Mouse (Mus musculus): ENCODE results near the gene Ago1. TPM values are rescaled to one million over a fixed set of nuclear protein-coding genes. Genes with fewer than 3 reads are reported as not detected.

The Ago1 gene
- total and polyA plus RNA-seq, 3 experiments: 6.9 to 29.0 (median 10.9) TPM

DNA sequence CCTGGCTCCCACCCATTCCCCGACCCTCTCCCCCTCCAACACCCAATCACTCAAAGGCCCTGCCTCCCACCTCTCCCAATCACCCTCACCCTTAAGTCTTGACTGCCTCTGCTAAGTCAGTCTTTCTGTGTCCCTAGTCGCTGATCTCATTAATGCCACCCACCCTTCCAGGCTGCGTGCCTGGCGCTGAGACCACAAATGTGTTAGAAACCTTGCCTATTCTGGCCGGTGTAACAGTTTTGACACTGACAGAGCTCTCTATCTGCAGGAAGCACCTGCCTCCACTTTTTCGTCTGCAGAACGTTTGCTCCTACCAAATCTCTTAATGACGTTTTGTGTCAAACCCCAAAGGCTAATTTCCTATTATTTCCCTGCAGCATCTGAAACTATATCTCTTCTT lies 542 bp upstream of the Ago1 start:
- H3K4me1 ChIP-seq (ENCODE audit: control insufficient read depth in 1 of 2, insufficient read depth in 2 of 2): peaks cover 16 to 44% of the 10 kb centered on the region in 2 experiments; a peak in 3 of 4 replicates
- no peaks in the 10 kb centered on the region for H3K27me3 ChIP-seq (replicated peaks)
- dilution Hi-C loops (cut with MboI; ENCODE audit: extremely low pct_ligation_motif_present, extremely low pct_unique_long_range_greater_than_20kb, low sequenced_read_pairs): no loop called here
- H3K79me2 ChIP-seq (replicated peaks; ENCODE audit: control insufficient read depth, extremely low read depth, insufficient read depth, poor library complexity, severe bottlenecking): peaks cover 18% of the 10 kb centered on the region
- H3K4me3 ChIP-seq (replicated peaks in 1 of 3; ENCODE audit: low read depth in 2 of 3, low read length in 2 of 3, poor library complexity in 1 of 3): peak overlapping the region; percentile 27 to 96 (median 41)
- DNase-seq (ENCODE audit: extremely low read depth): no peak
- H3K36me3 ChIP-seq (replicated peaks in 1 of 2; ENCODE audit: control insufficient read depth in 1 of 2, insufficient read depth in 1 of 2, low read length in 1 of 2): peaks cover 0 to 3% of the 10 kb centered on the region in 2 experiments
- no peak overlapping the region for H3K27ac ChIP-seq (ENCODE audit: insufficient read depth, low read depth)
- H3K9ac ChIP-seq (ENCODE audit: insufficient read depth, low read depth): no peak overlapping the region
- in situ Hi-C loops (cut with MboI; ENCODE audit: low pct_ligation_motif_present, low pct_unique_long_range_greater_than_20kb, low sequenced_read_pairs): loop anchor here (10.0 kb wide), 1 partner anchor 134 kb away; no protein-coding TSS in a partner anchor
- H3K9me3 ChIP-seq (replicated peaks; ENCODE audit: low read length): no peaks in the 10 kb centered on the region
- peak overlapping the region; percentile 57 for H3K4me2 ChIP-seq (ENCODE audit: insufficient read depth, low read depth, poor library complexity, severe bottlenecking)
- TF ChIP-seq NELFE (IDR thresholded peaks at IDR 0.05; ENCODE audit: low read depth, low read length) (no peak), JUND (conservative IDR thresholded peaks at IDR 0.05; ENCODE audit: low read depth, low read length) (no peak), IRF4 (IDR thresholded peaks at IDR 0.05; ENCODE audit: low read depth, low read length) (no peak), MEF2A (IDR thresholded peaks at IDR 0.05; ENCODE audit: borderline replicate concordance, low read depth, low read length) (no peak), ZNF384 (IDR thresholded peaks at IDR 0.05; ENCODE audit: low read depth, low read length) (no peak), ZKSCAN1 (IDR thresholded peaks at IDR 0.05; ENCODE audit: borderline replicate concordance, low read depth, low read length) (no peak), MAX (IDR thresholded peaks at IDR 0.05; ENCODE audit: low read length) (no peak), ELF1 (IDR thresholded peaks at IDR 0.05; ENCODE audit: low read depth, low read length) (no peak)

DNA sequence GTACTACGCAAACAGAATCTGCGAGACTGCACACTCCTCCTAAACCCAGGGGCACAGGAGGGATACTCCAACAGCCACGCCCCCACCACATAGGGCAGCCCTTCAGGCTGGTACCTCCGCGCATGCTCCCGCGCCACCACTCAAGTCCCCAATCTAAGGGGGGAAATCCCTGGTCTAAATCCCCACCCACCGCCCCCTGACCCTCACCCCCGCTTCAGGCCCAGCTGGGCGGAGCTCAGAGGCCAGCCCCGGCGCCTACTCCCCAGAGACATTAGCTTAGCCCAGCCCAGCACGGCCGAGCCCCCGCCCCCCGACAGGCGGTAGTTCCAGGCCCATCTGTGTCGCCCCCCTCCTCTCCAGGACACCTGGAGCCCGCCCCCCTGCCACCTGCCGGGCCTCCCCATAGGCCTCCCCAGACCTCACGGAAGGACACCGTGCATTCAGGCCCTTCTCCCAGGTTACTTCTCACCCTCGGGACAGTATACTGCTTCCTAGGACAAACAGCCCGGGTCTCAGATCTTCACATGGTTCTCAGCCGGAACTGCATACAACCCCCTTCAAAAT lies 580 bp downstream of the Ago1 start:
- Histone ChIP-seq H3K9ac (ENCODE audit: insufficient read depth, low read depth) (peak overlapping the region; percentile 93), H3K4me3 (replicated peaks in 1 of 3; ENCODE audit: low read depth in 2 of 3, low read length in 2 of 3, poor library complexity in 1 of 3) (peak overlapping the region; percentile 89 to 96 (median 89)), H3K27me3 (replicated peaks) (no peaks in the 10 kb centered on the region), H3K9me3 (replicated peaks; ENCODE audit: low read length) (no peaks in the 10 kb centered on the region), H3K79me2 (replicated peaks; ENCODE audit: control insufficient read depth, extremely low read depth, insufficient read depth, poor library complexity, severe bottlenecking) (peaks cover 18% of the 10 kb centered on the region), H3K36me3 (replicated peaks in 1 of 2; ENCODE audit: control insufficient read depth in 1 of 2, insufficient read depth in 1 of 2, low read length in 1 of 2) (peaks cover 0 to 8% of the 10 kb centered on the region in 2 experiments), H3K4me2 (ENCODE audit: insufficient read depth, low read depth, poor library complexity, severe bottlenecking) (peak overlapping the region; percentile 22), H3K4me1 (ENCODE audit: control insufficient read depth in 1 of 2, insufficient read depth in 2 of 2) (peaks cover 16 to 50% of the 10 kb centered on the region in 2 experiments; a peak in 3 of 4 replicates), H3K27ac (ENCODE audit: insufficient read depth, low read depth) (peak overlapping the region; percentile 73)
- in situ Hi-C loops (cut with MboI; ENCODE audit: low pct_ligation_motif_present, low pct_unique_long_range_greater_than_20kb, low sequenced_read_pairs) (loop anchor here (10.0 kb wide), 1 partner anchor 133 kb away; no protein-coding TSS in a partner anchor), dilution Hi-C loops (cut with MboI; ENCODE audit: extremely low pct_ligation_motif_present, extremely low pct_unique_long_range_greater_than_20kb, low sequenced_read_pairs) (no loop called here)
- TF ChIP-seq NELFE (IDR thresholded peaks at IDR 0.05; ENCODE audit: low read depth, low read length): no peak
- no peak for TF ChIP-seq RCOR1 (conservative IDR thresholded peaks at IDR 0.05; ENCODE audit: low read depth, low read length)
- 0 out of 2 replicates have a peak, but pooled peaks have one; percentile 48 for TF ChIP-seq KAT2A (IDR thresholded peaks at IDR 0.05; ENCODE audit: insufficient replicate concordance, low read length)
- peak; percentile 53; the same call in 1 of the 2 replicates for TF ChIP-seq TCF12 (IDR thresholded peaks at IDR 0.05; ENCODE audit: low read depth, low read length)
- TF ChIP-seq NRF1 (IDR thresholded peaks at IDR 0.05; ENCODE audit: low read depth, low read length): peak; percentile 91
- peak; percentile 23; the same call in 1 of the 2 replicates for TF ChIP-seq MXI1 (IDR thresholded peaks at IDR 0.05; ENCODE audit: low read depth, low read length)
- 0 out of 2 replicates have a peak, but pooled peaks have one; percentile 29 for TF ChIP-seq IRF4 (IDR thresholded peaks at IDR 0.05; ENCODE audit: low read depth, low read length)
- TF ChIP-seq MAZ (IDR thresholded peaks at IDR 0.05; ENCODE audit: low read depth, low read length): peak; percentile 70
- TF ChIP-seq MEF2A (IDR thresholded peaks at IDR 0.05; ENCODE audit: borderline replicate concordance, low read depth, low read length): 0 out of 2 replicates have a peak, but pooled peaks have one; percentile 21
- peak; percentile 49 for TF ChIP-seq SIN3A (IDR thresholded peaks at IDR 0.05; ENCODE audit: low read length)
- peak; percentile 37; the same call in 1 of the 2 replicates for TF ChIP-seq ETS1 (conservative IDR thresholded peaks at IDR 0.05; ENCODE audit: low read depth, low read length)
- peak; percentile 46; the same call in 1 of the 2 replicates for TF ChIP-seq MAX (IDR thresholded peaks at IDR 0.05; ENCODE audit: low read length)
- TF ChIP-seq ZKSCAN1 (IDR thresholded peaks at IDR 0.05; ENCODE audit: borderline replicate concordance, low read depth, low read length): no peak
- TF ChIP-seq HCFC1 (IDR thresholded peaks at IDR 0.05; ENCODE audit: low read depth, low read length): peak; percentile 33; the same call in 1 of the 2 replicates
- peak; percentile 93 for DNase-seq (ENCODE audit: extremely low read depth)
